Mouse (Mus musculus) embryo, embryonic 9.5 days (tissue): Measurements from ENCODE around the gene Laptm5.
A peak's percentile ranks its signal among the peaks of the same experiment; 100 is the strongest.

Experiments
- DNase-seq: peaks from one replicate; pipeline ENCODE4 v3.0.0-alpha.2; 2017; ENCODE audit errors: extremely low spot score

Laptm5 gene

DNA sequence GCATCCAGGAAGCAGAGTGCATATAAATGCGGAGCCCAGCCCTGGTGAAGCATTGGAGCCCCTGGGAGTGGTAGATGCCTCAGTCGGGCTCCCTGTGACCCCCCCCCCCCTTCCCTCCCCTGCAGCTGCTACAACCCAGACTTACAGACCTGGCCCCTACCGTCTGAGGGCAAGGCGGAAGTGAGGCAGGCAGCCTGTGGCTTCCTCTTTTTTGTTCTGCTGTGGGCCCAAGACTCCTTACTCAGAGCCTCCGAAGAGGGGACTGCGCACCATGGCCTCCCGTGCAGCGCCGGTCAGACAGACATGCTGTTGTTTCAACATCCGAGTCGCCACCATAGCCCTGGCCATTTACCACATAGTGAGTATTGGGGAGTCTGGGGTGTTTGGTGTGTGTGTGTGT is at the start of gene Laptm5:
TSS of gene Laptm5 (plus strand) at position 49 of the 400 bp plus-strand sequence.
- no peak for DNase-seq

DNA sequence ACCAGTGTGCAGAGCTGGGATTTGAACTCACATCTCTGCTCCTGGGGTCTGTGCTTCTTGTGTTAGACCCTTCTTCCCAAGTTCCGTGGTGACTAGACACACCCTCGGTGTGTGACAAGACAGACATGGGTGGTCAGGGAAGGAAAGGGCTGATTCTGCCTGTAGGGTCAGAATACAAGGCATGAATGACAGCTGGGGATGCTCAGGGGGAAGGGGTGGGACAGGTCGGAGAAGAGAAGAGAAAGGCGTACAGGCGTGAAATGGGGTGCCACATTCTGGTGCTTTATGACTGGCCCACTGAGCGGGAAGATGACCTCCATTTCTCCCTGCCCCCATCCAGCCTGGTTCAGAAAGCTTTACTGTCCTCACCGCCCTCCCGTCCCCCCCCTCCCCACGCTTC is 47.5 kb upstream of the Laptm5 start:
- no peak for DNase-seq

DNA sequence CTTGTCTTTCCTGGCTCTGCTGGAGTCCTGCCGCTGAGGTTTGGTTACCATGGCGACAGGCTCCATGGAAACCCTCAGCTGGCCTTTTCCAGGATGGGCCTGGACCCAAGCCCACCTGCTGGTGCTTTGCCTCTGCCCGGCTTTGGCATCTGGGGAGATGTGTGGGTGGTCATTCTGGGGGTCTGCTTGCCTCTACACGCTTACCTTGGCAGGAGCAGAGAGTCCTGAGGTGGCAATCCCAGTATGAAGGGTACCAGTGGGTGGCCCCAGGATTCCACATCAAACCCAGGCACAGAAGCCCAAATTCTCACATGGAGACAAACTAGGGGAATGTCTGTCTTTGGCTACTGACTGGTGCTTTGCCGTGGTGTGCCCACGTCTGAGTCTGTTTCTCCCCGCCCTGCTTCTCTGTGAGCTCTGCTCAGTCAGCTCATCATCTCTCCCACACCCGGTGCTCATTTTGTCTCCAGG is 47.0 kb upstream of the Laptm5 start:
- DNase-seq = peak; percentile 65

DNA sequence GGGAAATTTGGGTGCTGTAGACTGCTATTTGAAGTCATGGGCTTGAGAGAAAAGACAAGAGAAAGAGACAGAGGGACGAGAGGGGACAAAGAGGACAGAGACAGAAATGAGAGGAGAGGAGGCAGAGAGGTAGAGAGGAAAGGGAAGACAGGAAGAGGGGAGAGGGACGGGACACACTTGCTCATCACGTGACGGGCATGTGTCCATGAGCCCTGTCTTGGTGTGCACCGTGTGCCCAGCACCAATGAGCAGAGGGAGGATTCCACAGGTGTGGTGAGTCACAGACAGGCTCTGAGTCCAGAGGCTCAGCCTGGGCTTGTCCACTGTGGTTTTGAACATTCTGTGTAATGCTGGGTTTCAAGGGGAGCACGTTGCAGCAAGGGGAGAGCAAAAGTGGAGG is 45.0 kb upstream of the Laptm5 start:
- no peak for DNase-seq

DNA sequence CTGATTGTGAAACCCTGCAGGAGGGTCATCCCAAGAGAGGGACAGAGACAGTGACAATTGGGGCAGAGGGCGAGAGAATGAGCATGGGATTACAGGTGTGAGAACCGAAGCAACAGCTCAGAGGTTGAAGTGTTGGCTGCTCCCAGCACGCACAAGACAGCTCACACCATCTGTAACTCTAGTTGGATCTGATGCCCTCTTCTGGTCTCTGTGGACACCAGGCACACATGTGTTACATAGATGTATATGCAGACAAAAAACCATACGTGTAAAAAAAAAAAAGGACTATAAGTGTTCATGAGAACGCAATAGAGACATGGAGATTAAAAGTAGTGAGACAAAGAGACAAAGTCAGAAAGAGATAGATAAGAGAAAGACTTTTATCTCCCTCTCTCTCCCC is 44.1 kb upstream of the Laptm5 start:
- DNase-seq = no peak

DNA sequence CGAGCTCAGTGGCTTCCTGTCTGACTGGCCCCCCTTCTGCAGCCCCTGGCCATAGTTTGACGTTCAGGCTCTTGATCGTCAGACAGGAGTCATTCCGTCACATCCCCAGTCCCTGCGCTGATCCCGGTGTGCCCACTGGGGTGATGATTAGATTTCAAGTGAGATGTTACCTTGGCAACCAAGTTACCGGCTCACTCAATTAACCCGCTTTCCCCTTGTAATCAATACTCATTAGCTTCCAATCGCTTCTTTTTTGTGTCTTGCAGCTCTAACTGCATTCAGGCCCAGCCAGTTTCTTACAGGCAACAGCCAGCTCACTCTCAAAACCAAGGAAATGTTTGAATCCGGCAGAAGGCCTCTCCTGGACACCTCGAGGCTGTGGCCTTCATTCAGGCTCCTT is 40.5 kb upstream of the Laptm5 start:
- DNase-seq = no peak

DNA sequence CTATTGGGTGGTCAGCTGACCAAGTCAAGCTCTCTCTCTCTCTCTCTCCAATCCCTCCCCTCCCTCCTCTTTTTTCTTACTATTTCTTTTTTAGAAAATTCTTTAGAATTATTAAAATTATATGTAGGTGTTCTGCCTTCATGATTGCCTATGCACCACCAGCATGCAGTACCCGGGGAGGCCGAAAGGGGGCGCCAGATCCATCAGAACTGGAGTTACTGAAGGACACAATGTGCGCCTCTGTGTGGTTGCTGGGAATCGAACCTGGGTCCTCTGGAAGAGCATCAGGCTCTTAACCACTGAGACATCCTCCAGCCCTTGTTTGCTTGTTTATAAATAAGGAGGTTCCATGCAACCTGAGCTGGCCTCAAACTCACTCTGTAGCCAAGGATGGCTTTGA is 39.5 kb upstream of the Laptm5 start:
- no peak for DNase-seq

DNA sequence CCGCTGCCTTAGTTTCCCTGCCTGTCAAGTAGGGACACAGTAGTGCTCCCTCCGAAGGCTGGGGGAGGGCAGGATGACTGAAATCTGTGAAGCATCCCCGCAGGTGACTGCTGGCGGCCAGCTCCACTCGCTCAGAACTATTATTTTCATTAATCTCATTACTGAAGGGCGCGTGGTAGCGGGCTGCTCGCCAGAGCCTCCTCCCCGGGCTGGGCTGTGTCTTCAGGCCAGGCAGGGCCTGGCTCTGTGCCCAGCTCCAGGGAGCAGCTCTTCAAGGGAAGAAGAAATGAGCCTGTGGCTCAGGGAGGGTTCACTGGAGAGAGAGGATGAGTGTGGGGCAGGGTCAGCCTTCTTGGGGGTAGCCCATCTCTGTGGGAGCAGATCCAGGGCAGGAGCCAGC is 38.3 kb upstream of the Laptm5 start:
- no peak for DNase-seq

DNA sequence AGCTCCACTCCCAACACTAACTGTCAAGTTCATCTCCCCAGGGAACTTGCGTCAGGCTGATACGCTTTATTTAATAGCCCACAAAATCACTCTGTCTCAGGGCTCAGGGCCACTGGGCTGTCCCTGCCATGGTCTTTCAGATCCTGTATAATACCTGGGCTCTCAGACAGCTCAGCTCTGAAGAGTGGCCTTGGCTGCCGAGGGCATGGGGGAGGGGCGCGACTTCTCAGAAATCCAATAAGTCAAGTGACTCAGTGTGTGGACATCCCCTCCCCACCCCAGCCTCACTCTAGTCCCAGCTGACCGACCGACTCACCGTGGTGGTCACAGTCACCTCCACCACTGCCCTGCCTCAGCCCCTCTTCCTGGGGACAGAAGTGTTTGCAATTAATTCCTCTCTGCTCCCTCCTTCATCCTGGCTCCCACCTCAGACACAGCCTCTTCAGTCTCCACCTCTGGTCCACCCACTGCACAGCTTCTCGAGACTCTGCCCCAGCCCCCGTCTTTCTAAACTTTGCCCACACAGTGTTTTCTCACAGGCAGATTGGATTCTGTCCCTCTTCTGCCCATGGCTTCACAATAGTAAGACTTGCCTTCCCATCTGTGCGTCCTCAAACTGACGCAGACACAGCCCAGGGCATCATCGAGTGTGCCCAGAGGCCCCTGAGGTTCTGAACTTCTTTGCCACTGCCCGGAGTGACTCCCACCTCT is 36.8 kb upstream of the Laptm5 start:
- no peak for DNase-seq

DNA sequence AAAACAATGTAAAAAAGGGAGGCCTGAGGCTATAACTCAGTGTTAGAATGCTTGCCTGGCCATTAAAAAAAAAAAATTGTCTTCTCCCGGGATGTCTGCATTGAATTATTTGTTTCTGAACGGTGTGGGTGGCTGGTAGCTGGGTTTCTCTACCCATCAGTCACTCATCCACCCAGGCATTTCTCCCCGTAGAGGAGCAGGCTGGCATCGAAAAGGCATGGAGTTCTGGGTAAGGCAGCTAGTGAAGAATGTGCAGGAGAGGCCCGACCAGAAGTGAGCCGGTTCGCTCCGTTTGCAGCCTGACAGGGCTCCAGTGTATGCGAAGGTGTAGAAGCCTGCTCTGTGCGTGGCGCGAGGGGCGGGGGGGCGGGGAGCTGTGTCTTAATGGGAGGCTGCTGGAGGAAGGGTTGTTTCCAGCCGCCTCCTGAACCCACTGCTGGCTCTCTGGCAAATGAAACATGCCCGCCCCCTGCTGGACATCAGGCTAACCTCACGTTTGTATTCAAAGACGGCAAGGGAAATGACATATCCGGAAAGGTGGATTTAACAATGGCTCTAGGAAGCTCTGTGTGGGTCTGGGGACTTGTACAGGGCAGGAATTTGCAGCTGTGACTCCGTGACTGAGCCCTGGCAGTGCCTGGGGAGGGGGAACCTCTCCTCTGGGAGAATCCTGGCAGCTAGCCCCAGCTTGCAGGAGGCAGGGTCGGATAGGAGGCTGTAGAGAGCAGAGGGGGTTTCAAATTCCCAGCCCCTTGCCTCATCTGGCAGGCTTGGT is 34.5 kb upstream of the Laptm5 start:
- DNase-seq = peak; percentile 91

DNA sequence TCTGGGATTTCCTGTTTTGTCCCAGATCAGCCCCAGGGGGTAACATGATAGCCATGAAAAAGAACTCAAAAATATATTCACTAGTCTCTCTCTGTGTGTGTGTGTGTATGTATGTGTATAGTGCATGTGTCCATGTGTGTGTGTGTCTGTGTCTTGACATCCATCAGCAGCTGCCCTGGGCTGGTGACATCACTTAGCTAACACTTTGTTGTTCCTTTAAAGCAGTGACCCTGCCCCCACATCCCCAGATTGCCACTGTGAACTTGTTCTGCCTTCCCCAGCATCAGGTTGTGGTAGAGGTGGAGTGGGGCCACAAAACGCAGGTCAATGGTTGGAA is 33.9 kb upstream of the Laptm5 start:
- no peak for DNase-seq

DNA sequence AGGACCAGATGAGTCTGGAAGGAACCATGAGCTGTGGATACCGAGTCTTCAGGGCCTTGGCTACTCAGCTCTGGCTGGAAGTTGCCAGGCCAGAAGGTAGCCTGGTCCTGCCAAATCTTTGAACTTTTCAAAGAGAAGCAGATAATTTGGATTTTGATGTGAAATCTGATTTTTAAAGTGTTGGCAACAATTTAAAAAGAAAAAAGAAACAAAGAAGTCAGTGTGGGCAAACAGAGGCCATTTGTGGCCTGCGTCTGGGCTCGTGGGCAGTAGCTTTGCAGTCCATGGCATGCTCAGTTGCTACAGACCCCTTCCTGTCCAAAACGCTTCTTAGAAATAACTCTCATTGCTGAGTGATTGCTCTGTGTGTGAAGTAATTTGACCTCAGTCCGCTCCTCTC is 31.6 kb upstream of the Laptm5 start:
- no peak for DNase-seq

DNA sequence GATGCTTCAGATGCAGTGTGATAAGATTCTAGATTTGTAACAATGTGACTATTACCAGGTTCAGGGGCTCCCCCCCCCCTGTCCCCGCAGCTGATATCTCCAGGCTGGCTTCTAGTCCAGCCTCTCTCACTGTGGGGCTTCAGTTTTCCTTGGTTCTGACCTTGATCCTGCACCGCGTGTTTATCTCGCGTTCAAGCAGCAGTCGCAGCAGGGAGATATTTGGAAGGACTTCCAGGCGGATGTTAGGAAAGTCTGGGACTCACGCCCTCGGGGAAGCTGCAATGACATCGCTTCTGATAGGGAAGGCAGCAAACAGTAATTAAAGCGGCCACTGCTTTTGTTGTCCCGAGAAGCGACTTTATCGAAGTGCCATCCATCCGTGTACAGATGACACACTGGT is 30.2 kb upstream of the Laptm5 start:
- DNase-seq = no peak

DNA sequence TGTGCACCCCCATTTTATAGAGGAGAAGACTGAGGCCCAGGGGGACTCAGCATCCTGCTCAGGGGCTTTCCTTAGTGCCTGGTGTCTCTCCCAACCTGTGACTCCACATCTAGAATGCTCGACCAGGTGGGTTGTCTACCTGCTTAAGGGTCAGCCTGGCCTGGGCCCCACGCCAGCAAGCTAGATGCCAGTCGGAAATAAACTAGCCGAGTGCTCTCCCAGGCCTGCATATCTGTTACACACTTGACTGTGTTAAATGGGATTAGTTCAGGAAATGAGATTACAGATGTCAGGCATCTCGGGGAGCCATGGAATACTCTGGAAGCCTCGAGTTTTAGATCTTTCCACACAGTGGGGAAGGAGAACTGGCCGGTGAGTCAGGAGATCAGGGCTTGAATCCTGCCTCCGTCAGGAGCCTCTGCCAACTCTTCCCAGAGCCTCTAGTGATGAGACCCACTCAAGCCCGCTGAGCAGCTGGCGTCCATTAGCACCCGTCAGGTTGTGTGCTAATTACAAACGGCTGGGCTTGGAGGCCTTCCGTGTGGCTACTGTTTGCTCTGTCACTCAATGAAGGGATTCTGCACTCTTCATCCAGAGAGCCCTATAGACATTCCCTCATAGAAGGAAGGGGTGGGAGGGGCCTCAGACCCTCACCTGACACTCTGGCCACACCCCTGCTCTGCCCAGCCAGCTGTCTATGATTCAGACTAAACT is 28.9 kb upstream of the Laptm5 start:
- peak; percentile 57 for DNase-seq

DNA sequence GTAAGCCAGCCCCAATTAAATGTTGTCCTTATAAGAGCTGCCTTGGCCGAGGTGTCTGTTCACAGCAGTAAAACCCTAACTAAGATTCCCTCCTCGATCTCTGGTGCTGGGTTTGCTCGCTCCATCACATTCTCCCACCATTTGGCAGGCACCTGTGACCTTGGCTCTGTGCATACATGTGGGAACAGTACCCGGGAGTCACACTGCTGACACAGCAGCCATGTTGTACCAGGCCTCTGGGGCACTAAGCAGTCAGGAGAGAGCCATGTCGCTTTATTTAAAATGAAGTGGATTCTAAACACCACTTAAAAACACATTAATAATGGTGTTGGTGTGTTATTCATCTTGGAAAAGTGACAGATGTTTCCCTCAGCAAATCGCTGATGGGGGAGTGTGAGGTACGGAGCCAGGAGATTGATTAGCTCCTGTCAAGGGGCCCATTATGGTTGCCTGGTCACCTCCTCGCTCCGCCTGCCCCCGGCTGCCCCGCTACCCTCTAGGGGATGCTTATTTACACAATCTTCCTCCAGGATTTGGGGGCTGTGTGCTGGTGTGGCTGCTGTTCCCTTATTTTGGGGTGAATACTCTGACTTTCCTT is 25.7 kb upstream of the Laptm5 start:
- DNase-seq = no peak

DNA sequence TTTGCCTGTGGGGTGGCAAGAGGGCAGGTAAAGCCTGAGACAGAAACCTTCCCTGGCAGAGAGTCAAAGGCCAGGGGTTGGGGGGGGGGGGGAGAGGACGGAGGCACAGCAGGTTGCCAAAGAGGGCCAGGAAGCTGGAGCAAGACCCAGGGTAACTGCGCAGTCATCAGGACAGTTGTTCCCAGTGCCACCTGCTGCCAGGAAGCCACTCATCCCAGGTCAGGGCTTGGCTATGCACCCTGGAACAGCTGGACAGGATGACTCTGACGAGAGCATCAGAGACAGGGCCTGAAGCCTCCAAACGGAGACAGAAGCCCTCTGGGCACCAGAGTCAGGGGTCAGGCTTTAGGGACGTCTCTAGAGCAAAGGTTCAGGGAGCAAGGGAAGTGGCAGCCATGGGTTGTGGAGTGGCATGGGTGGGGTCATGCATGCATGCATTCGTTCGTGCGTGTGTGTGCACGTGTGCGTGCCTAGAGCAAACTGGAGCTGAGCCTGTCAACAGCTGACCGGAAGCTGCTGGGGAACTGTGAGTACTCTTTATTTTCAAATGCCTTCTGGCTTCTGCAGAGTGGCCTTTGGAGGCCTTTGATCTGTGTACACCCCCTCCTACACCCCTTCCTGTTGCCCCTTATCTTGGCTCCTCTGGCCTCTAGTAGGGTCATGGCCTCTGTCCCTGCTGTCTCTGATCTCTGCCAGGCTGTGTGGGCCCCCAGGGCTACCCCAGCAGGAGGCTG is 23.0 kb upstream of the Laptm5 start:
- peak; percentile 53 for DNase-seq

DNA sequence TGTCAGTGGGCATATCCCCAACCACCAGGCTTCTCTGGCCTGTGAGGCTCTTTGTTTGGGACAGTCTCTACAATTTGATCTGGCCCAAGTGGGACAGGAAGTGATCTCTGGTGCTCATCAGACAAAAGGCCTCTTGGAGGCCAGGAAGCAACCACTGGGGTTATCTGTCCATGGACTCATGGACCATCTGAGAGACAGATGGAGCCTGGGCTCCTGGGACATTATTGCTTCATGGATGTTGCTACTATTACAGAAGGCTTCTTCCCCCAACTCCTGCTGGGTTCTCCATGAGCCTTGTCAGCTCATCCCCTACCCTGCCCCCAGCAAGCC is 22.4 kb upstream of the Laptm5 start:
- no peak for DNase-seq

DNA sequence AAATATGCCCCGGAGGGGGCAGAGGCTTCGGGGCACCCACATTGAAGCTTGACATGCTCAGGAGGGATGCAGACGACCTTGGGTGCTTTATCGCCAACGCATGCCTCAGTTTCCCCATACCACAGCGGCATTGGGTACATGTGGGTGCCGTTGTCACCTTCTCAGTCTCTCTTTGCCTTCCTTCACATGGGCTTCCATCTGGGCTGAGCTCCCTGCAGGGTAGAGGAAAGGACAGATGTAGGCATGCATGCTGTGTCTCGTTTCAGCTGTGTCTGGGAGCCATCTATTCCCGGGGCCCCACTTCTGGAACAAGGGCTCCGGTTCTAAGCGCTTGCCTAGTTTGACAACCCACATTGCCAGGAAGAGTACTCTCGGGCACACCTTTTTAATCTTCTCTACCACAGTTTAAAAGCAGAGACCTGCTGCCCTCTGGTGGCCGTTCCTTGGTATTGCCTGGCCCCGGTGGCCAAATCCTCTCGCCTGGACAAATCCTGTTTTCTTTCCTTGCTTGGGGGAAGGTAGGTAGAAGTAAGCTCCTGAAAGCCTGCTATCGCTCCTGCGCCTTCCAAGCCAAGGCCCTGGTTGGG is 20.8 kb upstream of the Laptm5 start:
- DNase-seq = peak; percentile 82

DNA sequence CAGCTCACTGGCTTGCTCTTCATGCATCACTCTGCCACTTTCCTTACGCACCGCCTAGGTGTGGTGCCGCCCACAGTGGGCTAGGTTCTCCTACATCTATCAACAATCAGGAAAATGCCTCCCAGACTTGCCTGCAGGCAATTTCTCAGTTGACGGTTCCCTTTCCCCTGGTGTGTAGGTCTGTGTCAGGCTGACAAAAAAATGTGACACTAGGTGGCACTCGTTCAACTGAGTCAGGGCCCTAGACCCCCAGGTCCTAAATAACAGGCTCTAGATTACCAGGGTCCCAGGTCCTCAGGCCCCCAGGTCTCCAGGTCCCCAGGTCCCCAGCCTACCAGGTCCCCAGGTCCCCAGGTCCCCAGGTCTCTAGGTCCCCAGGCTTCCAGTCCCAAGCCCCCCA is 19.2 kb upstream of the Laptm5 start:
- no peak for DNase-seq

DNA sequence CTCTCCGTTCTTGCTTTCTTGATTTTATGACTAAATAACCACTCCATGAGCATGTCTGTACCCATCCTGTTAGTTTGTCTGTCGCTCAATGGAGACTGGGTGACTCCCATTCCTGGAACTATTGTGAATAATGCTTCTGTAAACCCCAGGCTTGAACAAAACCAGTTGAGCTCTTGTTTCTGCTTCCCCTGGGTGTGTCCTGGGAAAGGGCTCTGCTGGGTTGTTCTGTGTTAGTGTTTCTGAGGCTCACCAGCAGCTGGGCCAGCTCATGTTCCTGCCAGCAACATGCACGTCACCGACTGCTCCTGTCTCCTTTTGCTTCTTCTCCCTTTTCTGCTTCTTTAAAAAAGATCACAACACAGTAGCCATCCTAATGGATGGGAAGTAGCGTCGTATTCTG is 17.2 kb upstream of the Laptm5 start:
- DNase-seq = no peak

DNA sequence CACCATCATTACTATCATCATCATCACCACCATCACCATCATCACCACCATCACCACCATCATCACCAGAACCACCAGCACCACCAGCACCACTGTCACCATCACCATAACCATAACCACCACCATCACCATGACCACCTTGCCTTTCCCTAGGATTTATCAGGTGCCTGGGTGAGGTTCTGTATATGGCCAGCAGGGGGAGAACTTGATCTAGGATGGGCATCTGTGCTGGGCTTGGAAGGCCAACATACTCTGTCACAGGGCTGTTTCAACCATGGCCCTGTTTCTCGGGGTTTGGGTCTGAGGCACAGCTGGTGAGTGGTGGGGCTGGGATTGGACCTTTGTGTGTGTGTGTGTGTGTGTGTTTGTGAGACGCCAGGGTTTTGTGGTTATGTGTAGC is 16.6 kb upstream of the Laptm5 start:
- peak; percentile 61 for DNase-seq

DNA sequence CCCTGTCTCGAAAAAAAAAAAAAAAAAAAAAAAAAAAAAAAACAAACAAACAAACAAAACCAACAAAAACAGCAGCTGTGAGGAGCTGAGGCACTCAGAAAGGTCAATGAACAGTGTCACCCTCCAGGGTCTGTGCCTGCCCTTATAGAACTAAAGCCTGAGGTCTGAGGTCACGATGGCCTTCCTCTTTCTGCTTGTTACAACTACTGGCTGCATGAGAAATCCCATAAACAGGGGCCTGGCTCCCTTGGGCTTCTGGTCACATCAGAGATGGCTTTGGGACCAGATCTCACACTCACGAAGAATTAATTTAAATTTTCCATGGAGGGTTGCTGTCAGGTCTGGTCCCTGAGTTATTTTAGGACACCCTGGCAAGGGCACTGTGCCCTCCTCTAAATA is 13.5 kb upstream of the Laptm5 start:
- no peak for DNase-seq
